Mouse (Mus musculus) kidney, postnatal 10 days (tissue): ENCODE data around the gene Timm50.
A peak's percentile ranks its signal among the peaks of the same experiment; 100 is the strongest.

Source experiments
- DNase-seq: peaks from one replicate; pipeline ENCODE4 v3.0.0; 2021; ENCODE audit warnings: mixed read lengths

Gene Timm50

GRCm38 (mm10) chr7:28267129-28268041 is 44.5 kb downstream of the Timm50 start, which contains the start of gene Eid2:
Eid2 (plus strand) TSS chr7:28267881.
- DNase-seq = peak; percentile 90

- DNase-seq = no peak
These were observed 46.5 kb downstream of the Timm50 start for GRCm38 (mm10) chr7:28265391-28265790.

GRCm38 (mm10) chr7:28263786-28264185 is 48.1 kb downstream of the Timm50 start:
- peak; percentile 92 for DNase-seq

GRCm38 (mm10) chr7:28262861-28263260 is 49.0 kb downstream of the Timm50 start:
- no peak for DNase-seq
